Mouse (Mus musculus): ENCODE data around the gene Guca1b. TPM values are rescaled to one million over a fixed set of nuclear protein-coding genes. Genes with fewer than 3 reads are reported as not detected.
A peak's percentile ranks its signal among the peaks of the same experiment; 100 is the strongest.
"Not testable (repeated sequence)": the region's sequence is repeated elsewhere in the genome, so short reads cannot be mapped to it uniquely, and the experiment has no call there.

The Guca1b gene
- polyA plus RNA-seq, 1 experiment from 2014 or later, result 0.60 TPM

- peaks cover 17% of the 10 kb centered on the region for H3K27me3 ChIP-seq (replicated peaks; ENCODE audit: control insufficient read depth, insufficient read depth, low read length)
- no peaks in the 10 kb centered on the region for H3K36me3 ChIP-seq (ENCODE audit: control insufficient read depth, insufficient read depth, low read length)
- H3K4me3 ChIP-seq (ENCODE audit: low read depth, low read length), result peak overlapping the region; percentile 44
- H3K9ac ChIP-seq (ENCODE audit: low read depth, low read length), result no peak overlapping the region
- no peak overlapping the region for H3K27ac ChIP-seq (ENCODE audit: low read depth, low read length)
- peak; percentile 73 for DNase-seq (ENCODE audit: low spot score)
- H3K4me2 ChIP-seq, result peak overlapping the region; percentile 66
- ATAC-seq (replicated peaks; ENCODE audit: low FRiP score), result peak; percentile 87
- no peaks in the 10 kb centered on the region for H3K9me3 ChIP-seq (ENCODE audit: control insufficient read depth, low read length)
- 1% methylated on average over 20 of the region's 20 CpGs for WGBS
- peaks cover 11% of the 10 kb centered on the region; the same call in 1 of the 2 replicates for H3K4me1 ChIP-seq (replicated peaks; ENCODE audit: control insufficient read depth, insufficient read depth, low read length)
Observed at GRCm38 (mm10) chr17:47395376-47395913, 10.3 kb downstream of the Guca1b start.

GRCm38 (mm10) chr17:47399091-47399490 lies 13.9 kb downstream of the Guca1b start:
- Histone ChIP-seq H3K4me2 (no peak overlapping the region), H3K36me3 (ENCODE audit: control insufficient read depth, insufficient read depth, low read length) (no peaks in the 10 kb centered on the region), H3K4me1 (replicated peaks; ENCODE audit: control insufficient read depth, insufficient read depth, low read length) (peaks cover 11% of the 10 kb centered on the region; the same call in 1 of the 2 replicates), H3K9me3 (ENCODE audit: control insufficient read depth, low read length) (no peaks in the 10 kb centered on the region), H3K27me3 (replicated peaks; ENCODE audit: control insufficient read depth, insufficient read depth, low read length) (peaks cover 19% of the 10 kb centered on the region), H3K9ac (ENCODE audit: low read depth, low read length) (no peak overlapping the region), H3K27ac (ENCODE audit: low read depth, low read length) (no peak overlapping the region), H3K4me3 (ENCODE audit: low read depth, low read length) (no peak overlapping the region)
- WGBS, result 79% methylated on average over 8 of the region's 8 CpGs
- no peak for DNase-seq (ENCODE audit: low spot score)
- ATAC-seq (replicated peaks; ENCODE audit: low FRiP score), result no peak

DNA sequence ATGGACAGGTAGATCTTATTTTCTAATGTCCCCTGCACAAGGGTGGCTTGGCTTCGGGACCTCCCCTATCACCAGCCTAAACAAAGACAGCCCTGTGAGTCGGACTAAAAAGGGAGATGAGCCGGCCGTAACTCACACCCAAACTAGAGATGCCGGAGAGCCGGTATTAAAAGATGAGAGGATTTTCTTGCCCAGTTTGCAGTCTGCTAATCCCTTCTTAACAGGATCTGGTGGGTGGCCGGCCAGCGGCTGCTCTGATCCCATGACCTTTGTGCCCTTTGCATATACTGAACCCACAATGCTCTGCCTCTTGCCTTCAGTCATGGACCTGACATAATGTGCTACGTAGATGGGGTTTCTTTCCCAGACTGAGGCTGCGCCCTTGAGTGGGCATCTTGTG lies 15.3 kb downstream of the Guca1b start, which contains the start of gene Guca1a:
Gene Guca1a, minus strand, starts transcription at position 134 of the 400 bp plus-strand sequence.
- DNase-seq (ENCODE audit: low spot score) (no peak), ATAC-seq (replicated peaks; ENCODE audit: low FRiP score) (no peak)
- peaks cover 15% of the 10 kb centered on the region; the same call in 1 of the 2 replicates for H3K27me3 ChIP-seq (replicated peaks; ENCODE audit: control insufficient read depth, insufficient read depth, low read length)
- WGBS, result 56% methylated on average over 10 of the region's 10 CpGs
- no peak within 1 kb of the TSS for H3K4me2 ChIP-seq
- H3K27ac ChIP-seq (ENCODE audit: low read depth, low read length), result no peak within 1 kb of the TSS
- peaks cover 4% of the 10 kb centered on the region; the same call in 1 of the 2 replicates for H3K4me1 ChIP-seq (replicated peaks; ENCODE audit: control insufficient read depth, insufficient read depth, low read length)
- H3K9me3 ChIP-seq (ENCODE audit: control insufficient read depth, low read length), result no peaks in the 10 kb centered on the region
- H3K4me3 ChIP-seq (ENCODE audit: low read depth, low read length), result no peak within 1 kb of the TSS
- H3K9ac ChIP-seq (ENCODE audit: low read depth, low read length), result no peak within 1 kb of the TSS
- no peaks in the 10 kb centered on the region for H3K36me3 ChIP-seq (ENCODE audit: control insufficient read depth, insufficient read depth, low read length)

- no peak overlapping the region for H3K4me3 ChIP-seq (ENCODE audit: low read depth, low read length)
- no peak overlapping the region for H3K27ac ChIP-seq (ENCODE audit: low read depth, low read length)
- H3K4me2 ChIP-seq, result no peak overlapping the region
- peaks cover 38% of the 10 kb centered on the region for H3K27me3 ChIP-seq (replicated peaks; ENCODE audit: control insufficient read depth, insufficient read depth, low read length)
- ATAC-seq (replicated peaks; ENCODE audit: low FRiP score) (no peak), DNase-seq (ENCODE audit: low spot score) (no peak)
- no peak overlapping the region for H3K9ac ChIP-seq (ENCODE audit: low read depth, low read length)
- H3K4me1 ChIP-seq (replicated peaks; ENCODE audit: control insufficient read depth, insufficient read depth, low read length), result no peaks in the 10 kb centered on the region
- no peaks in the 10 kb centered on the region for H3K9me3 ChIP-seq (ENCODE audit: control insufficient read depth, low read length)
- H3K36me3 ChIP-seq (ENCODE audit: control insufficient read depth, insufficient read depth, low read length), result no peaks in the 10 kb centered on the region
- 53% methylated on average over 10 of the region's 10 CpGs for WGBS
Observed at GRCm38 (mm10) chr17:47407717-47408557, 22.7 kb downstream of the Guca1b start.

- H3K4me3 ChIP-seq (ENCODE audit: low read depth, low read length), result no peak overlapping the region
- ATAC-seq (replicated peaks; ENCODE audit: low FRiP score), result no peak
- H3K4me2 ChIP-seq, result no peak overlapping the region
- WGBS, result 18% methylated on average over 8 of the region's 8 CpGs
- H3K9ac ChIP-seq (ENCODE audit: low read depth, low read length), result no peak overlapping the region
- no peaks in the 10 kb centered on the region for H3K36me3 ChIP-seq (ENCODE audit: control insufficient read depth, insufficient read depth, low read length)
- H3K9me3 ChIP-seq (ENCODE audit: control insufficient read depth, low read length), result no peaks in the 10 kb centered on the region
- peaks cover 42% of the 10 kb centered on the region for H3K27me3 ChIP-seq (replicated peaks; ENCODE audit: control insufficient read depth, insufficient read depth, low read length)
- H3K4me1 ChIP-seq (replicated peaks; ENCODE audit: control insufficient read depth, insufficient read depth, low read length), result no peaks in the 10 kb centered on the region
- H3K27ac ChIP-seq (ENCODE audit: low read depth, low read length), result no peak overlapping the region
- no peak for DNase-seq (ENCODE audit: low spot score)
Observed at GRCm38 (mm10) chr17:47408558-47408898, 23.3 kb downstream of the Guca1b start.

DNA sequence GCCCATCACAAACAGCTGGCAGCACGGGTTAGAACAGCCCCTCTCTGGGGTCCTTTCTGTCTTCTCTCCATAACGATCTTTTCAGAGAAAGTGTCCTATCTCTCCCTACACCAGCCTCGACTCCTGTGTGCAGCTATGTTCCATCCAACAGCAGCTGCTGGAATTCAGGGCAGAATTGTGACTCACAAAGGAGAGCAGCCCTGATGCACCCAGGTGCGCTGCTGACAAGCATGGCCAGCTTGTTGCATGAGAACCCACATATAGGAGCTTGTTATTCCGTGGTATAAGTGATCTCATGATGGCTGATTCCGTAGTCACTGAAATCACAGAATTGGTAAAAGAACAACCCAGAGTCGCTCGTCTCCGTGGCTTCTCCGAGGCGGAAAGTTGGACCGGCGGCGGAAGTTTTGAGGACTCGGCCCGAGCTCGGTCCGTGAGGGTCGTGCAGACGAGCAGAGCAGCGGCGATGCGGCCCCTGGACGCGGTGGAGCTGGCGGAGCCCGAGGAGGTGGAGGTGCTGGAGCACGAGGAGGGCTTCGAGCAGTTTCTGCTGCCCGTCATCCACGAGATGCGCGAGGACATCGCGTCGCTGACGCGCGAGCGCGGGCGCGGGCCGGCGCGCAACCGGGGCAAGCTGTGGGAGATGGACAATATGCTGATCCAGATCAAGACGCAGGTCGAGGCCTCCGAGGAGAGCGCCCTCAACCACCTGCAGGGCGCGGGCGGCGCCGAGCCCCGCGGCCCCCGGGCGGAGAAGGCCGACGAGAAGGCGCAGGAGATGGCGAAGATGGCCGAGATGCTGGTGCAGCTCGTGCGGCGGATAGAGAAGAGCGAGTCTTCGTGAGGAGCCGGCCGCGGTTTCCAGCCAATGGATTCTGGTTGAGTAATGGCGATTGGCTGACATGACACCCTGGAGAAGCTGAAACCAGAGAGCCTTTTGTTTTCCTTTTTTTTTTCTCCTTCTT lies 25.0 kb downstream of the Guca1b start:
- H3K9me3 ChIP-seq (ENCODE audit: control insufficient read depth, low read length); H3K4me1 ChIP-seq (replicated peaks; ENCODE audit: control insufficient read depth, insufficient read depth, low read length); ATAC-seq (replicated peaks; ENCODE audit: low FRiP score); H3K9ac ChIP-seq (ENCODE audit: low read depth, low read length); DNase-seq (ENCODE audit: low spot score); H3K36me3 ChIP-seq (ENCODE audit: control insufficient read depth, insufficient read depth, low read length); H3K27ac ChIP-seq (ENCODE audit: low read depth, low read length): not testable (repeated sequence)
- Histone ChIP-seq H3K4me3 (ENCODE audit: low read depth, low read length) (peak overlapping the region; percentile 21), H3K27me3 (replicated peaks; ENCODE audit: control insufficient read depth, insufficient read depth, low read length) (peaks cover 42% of the 10 kb centered on the region), H3K4me2 (peak overlapping the region; percentile 56)
- 3% methylated on average over 74 of the region's 74 CpGs for WGBS

- H3K27ac ChIP-seq (ENCODE audit: low read depth, low read length), result no peak overlapping the region
- no peak overlapping the region for H3K4me2 ChIP-seq
- no peak overlapping the region for H3K9ac ChIP-seq (ENCODE audit: low read depth, low read length)
- no peaks in the 10 kb centered on the region for H3K4me1 ChIP-seq (replicated peaks; ENCODE audit: control insufficient read depth, insufficient read depth, low read length)
- no peaks in the 10 kb centered on the region for H3K9me3 ChIP-seq (ENCODE audit: control insufficient read depth, low read length)
- DNase-seq (ENCODE audit: low spot score) (no peak), ATAC-seq (replicated peaks; ENCODE audit: low FRiP score) (no peak)
- no peaks in the 10 kb centered on the region for H3K36me3 ChIP-seq (ENCODE audit: control insufficient read depth, insufficient read depth, low read length)
- H3K27me3 ChIP-seq (replicated peaks; ENCODE audit: control insufficient read depth, insufficient read depth, low read length), result peaks cover 5% of the 10 kb centered on the region; the same call in 1 of the 2 replicates
- no peak overlapping the region for H3K4me3 ChIP-seq (ENCODE audit: low read depth, low read length)
- 66% methylated on average over 2 of the region's 2 CpGs for WGBS
Observed at GRCm38 (mm10) chr17:47420195-47420594, 35.0 kb downstream of the Guca1b start.

- H3K27ac ChIP-seq (ENCODE audit: low read depth, low read length), result no peak overlapping the region
- H3K9me3 ChIP-seq (ENCODE audit: control insufficient read depth, low read length), result no peaks in the 10 kb centered on the region
- DNase-seq (ENCODE audit: low spot score) (no peak), ATAC-seq (replicated peaks; ENCODE audit: low FRiP score) (no peak)
- 75% methylated on average over 3 of the region's 3 CpGs for WGBS
- no peak overlapping the region for H3K4me3 ChIP-seq (ENCODE audit: low read depth, low read length)
- peaks cover 3% of the 10 kb centered on the region; the same call in 1 of the 2 replicates for H3K27me3 ChIP-seq (replicated peaks; ENCODE audit: control insufficient read depth, insufficient read depth, low read length)
- H3K4me1 ChIP-seq (replicated peaks; ENCODE audit: control insufficient read depth, insufficient read depth, low read length), result peaks cover 5% of the 10 kb centered on the region
- H3K36me3 ChIP-seq (ENCODE audit: control insufficient read depth, insufficient read depth, low read length), result no peaks in the 10 kb centered on the region
- no peak overlapping the region for H3K4me2 ChIP-seq
- H3K9ac ChIP-seq (ENCODE audit: low read depth, low read length), result no peak overlapping the region
Observed at GRCm38 (mm10) chr17:47421566-47421965, 36.4 kb downstream of the Guca1b start.

All from liver, embryonic 11.5 days (tissue).